Mouse (Mus musculus) MEL-GATA-1-ER (cell line): ENCODE measurements around the gene Ltbr.

Experiments used
- DNase-seq: peaks from one replicate; pipeline ENCODE4 v3.0.0-alpha.2; 2012; ENCODE audit warnings: low read depth; ENCODE audit errors: extremely low read depth

Gene Ltbr

DNA sequence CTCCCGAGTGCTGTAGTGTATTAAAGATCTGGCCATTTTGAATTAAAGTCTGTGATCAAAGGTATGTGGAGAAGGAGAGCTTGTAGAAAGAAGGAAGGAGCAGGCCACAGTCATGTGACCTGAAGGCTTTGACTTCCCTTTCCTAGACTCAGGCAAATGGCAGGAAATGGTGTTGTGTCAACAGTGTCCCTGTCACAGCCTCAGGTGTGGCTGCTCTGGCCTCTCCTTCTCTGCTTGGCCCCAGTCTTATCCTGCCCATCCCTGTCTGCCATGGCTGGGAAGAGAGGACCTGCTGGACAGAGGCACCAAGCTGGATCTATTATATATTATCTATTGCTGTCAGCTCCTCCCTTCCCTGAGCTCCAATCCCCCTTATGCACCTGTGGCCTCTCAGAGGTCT lies 31.9 kb upstream of the Ltbr start:
- DNase-seq: peak; percentile 44

DNA sequence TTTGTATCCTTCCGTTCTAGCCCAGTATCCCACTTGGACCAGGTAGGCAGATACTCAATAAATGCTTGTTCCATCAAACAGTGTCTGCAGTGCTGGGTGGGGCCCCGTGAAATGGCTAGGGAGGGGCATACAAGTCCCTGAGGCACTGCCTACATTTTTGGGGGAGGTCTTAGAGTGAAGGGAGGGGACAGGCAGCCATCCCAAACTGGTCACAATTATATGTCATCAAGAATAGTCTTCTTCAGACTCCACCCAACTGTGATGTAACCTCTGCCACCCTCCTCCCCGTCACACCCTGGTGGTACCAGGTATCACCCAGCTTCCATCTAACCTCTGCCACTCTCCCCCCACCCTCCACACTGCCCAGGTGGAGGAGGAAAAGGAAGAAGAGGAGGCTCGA lies 31.2 kb upstream of the Ltbr start:
- DNase-seq: no peak

DNA sequence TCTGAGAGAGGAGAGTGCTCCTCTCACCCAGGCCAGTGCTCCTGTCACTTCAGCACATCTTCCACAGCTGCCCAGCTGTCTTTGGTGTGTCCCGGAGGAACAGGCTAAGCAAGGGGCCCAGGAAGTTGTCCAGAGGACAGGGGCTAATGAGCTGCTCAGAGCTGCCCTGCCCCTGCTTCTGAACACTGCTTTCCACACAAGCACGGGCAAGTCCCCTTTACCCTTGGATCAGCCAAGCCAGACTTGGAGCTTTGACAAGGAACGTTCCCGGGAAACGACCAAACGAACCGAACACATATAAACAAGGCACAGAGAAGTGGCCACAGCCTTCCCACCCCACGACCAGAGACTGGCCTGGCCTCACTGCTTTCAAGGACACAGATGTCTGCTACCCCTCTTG lies 30.4 kb upstream of the Ltbr start:
- DNase-seq: no peak

DNA sequence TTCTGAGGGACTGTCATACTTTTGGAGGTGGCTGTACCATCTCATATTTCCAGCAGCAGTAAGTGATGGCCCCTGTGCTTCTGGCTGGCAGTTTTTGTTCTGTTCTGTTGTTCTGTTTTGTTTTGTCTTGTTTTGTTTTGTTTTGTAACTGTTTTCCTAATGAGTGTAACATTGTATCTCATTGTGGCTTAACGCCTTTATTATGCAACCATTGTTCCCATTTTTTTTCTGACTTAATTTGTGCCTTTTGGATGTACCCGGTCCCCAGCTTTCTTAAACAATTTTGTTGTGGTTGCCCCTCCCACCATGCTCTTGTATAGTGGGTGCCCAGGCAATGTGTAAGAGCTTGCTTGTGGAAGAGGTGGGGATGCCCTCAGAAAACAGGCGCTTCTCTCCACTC lies 28.5 kb upstream of the Ltbr start:
- no peak for DNase-seq

DNA sequence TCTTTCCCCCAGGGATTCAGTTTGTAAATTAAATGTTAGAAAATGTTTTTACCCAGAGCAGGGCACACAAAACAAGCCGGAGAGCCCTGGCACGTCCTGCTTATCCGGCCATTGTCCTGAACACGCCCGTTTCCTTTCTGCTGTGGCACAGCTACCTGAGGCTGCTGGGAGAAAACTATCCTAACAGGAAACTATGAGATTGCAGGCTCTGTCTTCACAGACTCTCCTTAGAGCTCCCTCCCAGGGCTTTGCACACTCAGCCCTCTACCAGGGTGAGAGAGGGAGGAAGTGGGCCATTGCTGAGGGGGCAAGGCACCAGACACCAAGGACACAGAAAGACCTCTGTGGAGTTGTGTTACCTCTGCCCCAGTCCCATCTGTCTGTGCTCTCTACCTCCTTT lies 26.6 kb upstream of the Ltbr start:
- no peak for DNase-seq

DNA sequence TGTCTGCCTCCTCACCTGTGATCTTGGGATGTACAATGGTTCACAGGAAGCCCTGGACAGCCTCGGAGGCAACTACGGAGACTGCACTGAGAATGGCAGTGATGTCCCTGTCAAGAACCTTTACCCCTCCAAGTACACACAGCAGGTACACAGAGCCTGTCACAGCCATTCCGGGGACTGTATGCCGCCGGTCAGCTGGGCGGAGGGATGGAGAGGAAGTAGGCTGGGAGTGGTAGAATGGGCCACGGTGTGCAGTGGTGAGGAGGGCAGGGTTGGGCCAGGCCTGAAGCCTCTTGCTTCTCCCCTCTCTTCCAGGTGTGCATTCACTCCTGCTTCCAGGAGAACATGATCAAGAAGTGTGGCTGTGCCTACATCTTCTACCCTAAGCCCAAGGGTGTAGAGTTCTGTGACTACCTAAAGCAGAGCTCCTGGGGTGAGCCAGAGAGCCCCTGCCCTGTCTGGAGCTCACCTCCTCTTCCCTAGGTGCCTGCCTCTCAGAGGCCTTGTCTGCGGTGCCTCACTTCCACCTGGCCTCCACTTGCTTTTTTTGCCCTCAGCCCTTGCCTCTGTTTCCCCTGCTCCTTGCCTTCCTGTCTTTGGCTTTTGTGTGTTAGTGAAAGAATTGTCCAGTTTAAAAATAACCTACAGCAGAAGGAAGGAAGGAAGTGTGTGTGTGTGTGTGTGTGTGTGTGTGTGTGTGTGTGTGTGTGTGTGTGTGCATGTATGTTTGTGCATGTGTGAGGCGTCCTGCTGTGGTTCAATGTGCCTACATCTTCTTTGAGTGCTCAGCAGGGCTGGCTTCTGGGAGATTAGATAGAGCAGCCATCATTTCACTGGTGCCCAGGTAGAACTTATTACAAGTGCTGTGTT lies 25.3 kb upstream of the Ltbr start:
- no peak for DNase-seq

DNA sequence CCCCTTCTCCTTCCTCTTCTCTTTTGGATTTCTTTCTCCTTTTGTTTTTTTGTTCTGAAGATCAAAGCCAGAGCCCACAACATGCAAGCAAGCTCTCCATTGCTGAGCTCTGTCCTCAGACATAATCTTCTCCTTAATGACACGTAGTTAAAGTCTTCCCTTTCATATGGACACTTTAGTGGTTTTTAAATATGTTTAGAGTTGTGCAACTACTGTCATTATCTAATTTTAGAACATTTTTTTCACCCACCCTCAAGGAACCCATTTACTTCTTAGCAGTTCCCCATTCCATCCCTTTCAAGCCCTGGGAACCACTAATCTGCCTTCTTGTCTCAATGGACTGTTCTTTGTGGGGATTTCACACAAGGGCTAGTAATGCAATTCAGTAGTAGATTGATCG lies 20.7 kb upstream of the Ltbr start:
- DNase-seq: no peak

DNA sequence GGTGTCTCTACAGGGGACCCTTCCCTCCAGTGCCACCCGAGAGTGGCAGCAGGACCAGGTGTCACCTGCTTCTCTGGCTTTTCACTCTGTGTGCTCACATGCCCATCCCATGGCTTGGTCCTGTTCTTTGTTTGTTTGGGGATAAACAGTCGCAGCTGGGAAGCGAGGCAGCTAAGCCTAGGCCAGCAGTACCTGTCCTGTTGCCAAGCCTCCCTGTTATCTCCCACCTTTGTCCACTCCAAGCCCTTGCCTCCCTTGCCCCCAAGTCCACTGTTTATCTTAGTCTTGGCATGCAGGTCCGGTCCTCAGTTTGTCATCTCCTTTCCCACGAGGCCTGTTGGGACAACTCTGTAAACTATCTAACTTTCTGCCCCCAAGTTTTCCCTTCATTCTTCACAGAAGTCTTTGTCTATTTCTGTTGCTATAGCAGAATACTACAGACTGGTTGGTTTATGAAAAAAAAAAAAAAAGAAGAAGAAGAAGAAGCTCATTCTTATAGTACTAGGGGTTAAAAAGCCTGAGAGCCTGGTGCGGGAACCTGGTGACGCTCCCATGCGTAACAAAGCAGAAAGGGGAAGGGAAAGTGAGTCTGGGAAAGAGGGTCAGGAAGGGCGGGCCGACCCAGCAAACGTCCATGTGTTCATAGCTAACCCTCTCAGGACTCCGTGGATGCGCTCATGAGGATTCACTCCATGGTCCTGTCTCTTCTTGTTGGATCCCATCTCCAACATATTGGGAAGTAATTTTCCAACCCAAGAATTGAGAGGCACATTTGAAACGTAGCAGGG lies 19.6 kb upstream of the Ltbr start:
- DNase-seq: no peak

DNA sequence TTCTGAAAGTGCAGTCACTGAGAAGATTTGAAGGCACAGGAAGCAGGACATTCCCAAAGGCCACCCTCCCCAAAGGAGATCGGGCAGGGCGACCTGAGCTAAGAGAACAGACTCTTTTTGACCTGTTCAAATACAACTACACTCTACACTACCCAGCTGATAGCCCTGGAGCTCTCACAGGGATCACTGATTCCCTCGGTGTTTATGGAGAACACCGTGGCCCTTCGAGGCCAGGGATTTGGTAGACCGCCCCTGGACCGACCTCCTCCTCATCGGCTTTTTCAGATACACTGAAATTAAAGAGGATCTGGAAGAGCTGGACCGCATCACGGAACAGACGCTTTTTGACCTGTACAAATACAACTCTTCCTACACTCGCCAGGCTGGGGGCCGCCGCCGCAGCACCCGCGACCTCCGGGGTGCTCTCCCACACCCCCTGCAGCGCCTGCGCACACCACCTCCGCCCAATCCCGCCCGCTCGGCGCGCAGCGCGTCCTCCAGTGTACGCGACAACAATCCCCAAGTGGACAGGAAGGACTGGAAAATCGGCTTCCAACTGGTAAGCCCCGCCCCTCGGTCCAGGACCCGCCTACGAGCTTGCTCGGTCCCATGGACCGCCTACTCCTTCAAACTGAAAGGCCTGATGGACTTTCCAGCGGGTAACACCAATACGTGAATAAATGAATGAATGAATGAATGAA lies 17.1 kb upstream of the Ltbr start:
- peak; percentile 44 for DNase-seq

DNA sequence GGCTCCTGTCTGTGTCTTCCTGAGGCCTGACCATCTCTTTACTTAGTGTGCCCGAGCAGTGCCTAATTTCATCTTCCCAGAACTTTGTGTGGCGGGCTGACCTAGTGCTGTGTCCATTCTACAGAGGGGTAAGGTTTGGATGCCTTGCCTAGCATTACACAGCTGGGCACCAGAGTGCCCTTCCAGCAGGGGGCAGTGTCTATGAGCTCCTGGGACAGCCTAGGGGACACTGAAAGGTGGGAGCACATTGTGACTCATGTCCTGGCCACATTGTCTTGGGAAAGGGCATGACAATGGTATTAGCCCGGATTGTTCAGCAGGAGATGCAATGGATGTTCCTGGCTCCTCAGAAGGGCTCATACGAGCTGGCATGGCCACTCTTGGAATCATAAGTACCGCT lies 14.6 kb upstream of the Ltbr start:
- DNase-seq: no peak

DNA sequence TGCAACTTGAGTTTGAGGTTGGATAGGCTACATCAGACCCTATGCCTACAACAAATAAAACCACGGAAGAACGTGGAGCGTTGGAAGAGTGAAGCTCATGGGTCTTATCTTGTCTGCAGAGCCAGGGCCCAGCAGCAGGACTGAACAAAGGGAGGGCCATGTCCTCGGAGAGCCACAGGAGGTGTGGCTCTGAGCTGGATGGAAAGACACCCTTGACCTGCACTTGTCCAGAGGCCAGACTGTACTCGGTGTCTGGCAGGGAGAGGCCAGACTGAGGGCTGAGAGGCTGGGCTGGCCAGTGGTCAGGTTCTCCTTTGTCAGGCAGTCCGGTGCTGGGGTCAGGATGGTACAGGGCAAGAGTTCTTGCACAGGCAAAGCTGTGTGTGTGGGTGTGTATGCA lies 11.7 kb upstream of the Ltbr start:
- DNase-seq: no peak

DNA sequence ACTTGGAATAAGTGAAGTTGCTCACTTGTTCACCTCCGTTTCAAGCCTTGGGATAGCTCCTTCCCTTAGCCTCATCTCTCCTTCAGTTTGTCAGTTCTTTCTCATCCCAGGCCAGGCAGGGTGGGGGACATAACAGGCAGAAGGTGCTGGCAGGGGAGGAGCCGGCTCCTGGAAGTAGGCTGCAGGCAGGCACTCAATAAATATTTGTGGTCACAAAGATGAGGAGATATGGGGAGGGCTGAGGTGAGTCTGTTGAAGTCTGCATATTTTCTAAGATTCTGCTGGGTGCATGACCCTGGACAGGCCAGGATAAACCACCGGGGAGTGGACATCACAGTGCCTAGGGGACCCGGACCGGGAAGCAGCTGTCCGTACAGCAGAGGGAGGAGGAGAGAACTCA lies 9.9 kb upstream of the Ltbr start:
- DNase-seq: no peak

DNA sequence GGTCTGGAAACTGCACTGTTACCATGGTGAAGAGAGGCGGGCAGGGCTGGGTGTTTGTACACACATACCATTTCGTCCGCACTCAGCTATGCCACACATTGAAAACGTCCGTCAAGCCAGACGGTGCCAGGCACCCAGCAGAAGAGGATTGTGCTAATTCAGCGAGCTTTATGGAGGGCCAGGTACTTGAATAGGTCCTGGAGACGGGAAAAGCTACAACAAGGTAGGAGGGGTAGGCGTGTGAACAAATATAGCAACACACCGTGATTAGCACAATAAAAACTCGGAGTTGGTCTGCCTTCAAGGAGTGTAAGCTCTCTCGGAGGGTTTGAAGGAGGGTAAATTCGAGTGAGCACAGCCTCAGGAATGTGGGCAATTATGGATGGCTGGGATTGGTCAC lies 9.1 kb upstream of the Ltbr start:
- no peak for DNase-seq

DNA sequence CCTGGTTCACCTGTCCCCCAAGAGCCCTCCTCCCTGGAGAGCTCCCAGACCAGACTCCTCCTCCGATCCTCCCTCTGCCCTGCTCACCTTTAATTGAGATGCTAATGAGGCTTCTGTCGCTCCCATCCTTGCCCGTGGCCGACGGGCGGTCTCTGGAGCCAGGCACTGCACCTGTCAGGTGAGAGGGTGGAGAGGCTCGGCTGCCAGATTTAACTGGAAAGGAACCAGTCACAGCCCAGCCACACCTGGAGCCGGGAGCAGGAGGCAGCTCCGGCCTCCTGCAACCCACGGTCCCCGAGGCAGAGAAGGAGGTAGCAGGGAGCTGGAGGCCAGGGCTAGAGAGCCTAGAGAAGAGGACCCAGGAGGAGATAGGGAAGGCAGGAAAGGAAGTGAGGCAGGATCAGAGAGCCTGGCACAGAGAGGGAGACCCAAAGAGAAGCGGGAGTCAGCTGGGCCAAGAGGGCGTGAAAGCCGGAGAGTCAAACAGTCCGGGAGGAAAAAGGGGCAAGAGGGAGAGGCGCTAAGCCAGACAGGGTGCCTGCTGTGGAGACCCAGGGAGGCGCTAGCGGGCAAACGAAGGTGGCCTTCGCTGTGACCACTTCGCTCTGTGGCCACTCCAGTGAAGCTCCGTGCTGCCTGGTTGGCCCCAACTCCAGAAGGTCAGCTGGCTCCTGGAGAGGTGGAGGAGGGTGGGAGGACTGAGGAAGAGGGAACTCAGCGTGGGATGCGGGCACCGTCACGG lies 7.6 kb upstream of the Ltbr start:
- no peak for DNase-seq

DNA sequence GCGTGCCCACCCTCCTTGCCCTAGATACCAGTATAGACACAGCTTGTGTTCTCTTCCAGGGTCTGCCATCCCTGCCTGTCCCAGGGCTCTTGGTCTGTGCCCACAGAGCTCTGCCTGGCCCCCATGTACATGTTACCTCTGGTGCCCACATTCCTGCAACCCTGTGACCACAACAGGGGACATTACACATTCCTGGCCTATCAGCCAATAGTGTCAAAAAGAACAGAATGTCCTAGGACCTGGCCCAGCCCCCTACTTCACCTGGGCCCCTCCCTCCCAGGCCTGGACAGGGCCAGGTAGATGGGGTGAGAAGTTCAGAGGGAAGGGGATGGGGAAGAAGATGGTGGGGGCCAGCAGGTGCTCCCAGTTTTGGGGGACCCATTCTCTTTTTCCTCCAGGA lies 6.6 kb upstream of the Ltbr start, which contains the start of gene Scnn1a:
TSS of gene Scnn1a (plus strand) at position 337 of the 400 bp plus-strand sequence.
- no peak for DNase-seq

DNA sequence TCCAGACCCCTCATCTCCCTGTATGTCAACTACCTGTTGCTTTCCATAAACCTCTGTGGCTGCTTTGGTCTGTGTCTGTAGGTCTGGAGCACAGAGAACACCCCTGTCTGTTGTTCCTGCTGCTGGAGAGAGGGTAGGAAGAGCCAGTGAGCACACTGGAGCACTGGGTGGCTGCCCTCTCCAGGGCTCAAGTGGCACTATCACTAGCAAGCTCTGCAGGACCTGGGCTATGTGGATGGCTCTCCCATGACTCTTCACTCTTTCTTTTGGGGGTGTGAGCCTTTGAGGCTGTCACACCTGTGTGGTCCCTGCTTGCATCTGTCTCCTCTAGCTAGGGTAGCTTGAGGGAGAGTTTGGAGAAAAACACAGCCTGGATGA lies 6.2 kb upstream of the Ltbr start:
- DNase-seq: no peak

DNA sequence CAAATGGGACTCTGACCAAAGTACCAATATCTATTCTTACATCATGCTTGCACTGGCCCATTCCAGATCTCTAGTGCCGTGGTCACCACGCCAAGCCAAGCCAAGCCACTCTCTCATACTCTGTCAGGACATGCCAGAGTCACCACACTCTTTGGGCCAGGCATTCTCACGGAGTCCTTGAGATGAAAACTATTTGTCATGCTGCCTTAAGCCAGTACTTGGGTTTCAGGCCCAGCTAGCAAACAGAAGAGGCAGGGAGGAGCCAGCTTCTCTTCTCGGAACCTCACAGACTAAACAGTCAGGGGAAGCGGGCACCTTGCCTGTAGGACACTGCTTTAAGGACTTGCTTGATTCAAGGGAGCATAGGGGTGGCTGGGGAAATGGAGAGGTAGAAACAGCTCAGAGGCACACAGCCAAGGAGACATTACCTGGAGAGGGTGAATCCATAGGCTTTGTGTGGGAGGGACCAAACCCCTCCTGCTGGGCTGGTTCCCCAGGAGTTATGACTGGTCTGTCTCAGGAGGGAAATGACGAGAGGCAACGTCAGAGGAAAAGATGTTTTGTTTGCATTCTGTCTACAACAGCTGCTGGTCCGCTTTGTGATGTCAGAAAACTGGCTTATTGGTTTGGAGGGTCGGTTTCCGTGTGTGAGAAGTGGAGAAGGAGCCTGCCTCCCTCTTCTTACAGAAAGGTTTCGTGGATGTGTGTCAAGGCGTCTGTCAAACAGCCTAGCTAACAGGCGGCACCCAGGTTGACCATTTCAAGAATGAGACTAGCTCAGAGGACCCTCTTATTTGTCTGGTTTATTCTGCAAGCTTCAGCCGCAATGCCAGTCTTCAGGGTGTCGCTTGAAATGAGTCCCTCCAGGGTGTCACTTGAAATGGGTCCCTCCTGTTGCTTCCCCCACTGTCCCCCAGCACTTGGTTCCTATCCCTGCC lies 5.6 kb upstream of the Ltbr start:
- no peak for DNase-seq

DNA sequence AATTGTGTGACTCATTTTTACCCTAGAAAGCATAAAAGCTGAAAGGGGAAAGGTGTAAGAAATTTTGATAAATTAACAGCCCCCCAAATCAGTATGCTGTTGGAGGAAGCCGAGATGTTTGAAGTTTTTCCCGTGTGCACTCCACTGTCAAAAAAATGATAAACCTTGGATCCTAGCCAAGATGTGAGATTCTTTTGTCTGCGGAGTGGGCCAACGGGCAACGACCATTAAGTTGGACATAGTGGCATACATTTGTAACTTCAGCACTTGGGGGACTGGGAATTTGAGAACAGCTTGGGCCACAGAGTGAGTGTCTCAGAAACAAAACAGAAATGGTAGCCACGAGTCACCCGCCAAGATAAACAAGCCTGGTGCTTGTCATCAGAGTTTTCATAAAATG lies 3.4 kb upstream of the Ltbr start:
- no peak for DNase-seq

DNA sequence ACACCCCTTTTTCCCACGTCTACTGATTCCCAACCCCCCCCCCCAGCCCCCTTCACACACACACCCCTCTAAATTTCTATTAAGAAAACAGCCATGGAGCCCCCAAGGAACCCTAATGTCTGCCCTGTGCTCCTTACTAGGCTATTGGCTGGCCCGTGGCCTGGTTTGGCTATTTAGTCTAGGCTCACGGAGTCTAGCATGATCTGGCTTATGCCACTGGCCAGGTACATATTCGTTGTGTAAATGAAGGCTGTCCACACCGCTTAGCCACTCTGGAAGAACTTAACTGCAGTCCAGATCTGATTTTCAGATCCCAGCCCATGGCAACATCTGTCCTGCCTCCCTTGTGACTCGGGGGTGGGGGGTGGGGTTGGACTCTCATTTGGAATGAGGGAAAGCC lies 1.1 kb upstream of the Ltbr start:
- DNase-seq: no peak

DNA sequence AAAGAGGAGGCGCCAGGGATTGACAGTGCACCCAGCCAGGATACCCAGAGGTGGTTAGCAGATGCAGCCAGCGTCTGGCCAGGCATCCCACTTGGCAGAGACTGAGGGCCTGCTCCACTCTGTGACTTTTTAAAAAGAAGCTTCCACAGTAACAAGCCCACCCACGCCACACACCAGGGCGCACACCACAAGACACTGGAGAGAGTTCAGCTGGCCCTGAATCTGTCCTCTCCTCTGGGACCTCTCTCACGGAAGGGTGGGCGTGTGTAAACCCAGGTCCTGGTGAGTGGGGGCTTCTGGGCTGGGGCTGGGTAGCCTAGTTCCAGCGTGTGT lies 512 bp upstream of the Ltbr start:
- DNase-seq: no peak
